Mouse (Mus musculus): ENCODE data around the gene Flt4. TPM values are rescaled to one million over a fixed set of nuclear protein-coding genes. Genes with fewer than 3 reads are reported as not detected.

Flt4 gene
- polyA plus RNA-seq, 1 experiment from 2014 or later: 3.6 TPM

DNA sequence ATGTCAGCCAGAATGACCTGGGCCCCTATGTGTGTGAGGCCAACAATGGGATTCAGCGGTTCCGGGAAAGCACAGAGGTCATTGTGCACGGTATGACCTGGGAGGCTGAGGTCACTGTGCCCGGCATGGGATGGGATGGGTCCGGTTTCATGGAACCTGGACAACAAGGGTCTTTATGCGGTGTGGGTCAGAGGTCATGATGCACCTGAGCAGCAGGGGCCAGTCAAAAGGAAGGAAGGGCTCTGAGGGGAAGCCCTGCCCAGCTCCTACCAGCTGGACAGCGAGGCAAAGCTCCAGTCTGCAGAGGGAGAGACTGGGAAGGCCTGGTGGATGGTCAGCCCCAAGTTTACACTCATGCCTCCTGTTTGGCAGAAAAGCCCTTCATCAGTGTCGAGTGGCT is 17.7 kb downstream of the Flt4 start:
- Histone ChIP-seq H3K9ac (replicated peaks; ENCODE audit: low read length) (no peak overlapping the region), H3K4me1 (ENCODE audit: control insufficient read depth, insufficient read depth, low read length) (no peaks in the 10 kb centered on the region), H3K9me3 (replicated peaks; ENCODE audit: control insufficient read depth, low read length) (no peaks in the 10 kb centered on the region), H3K27me3 (ENCODE audit: control insufficient read depth, insufficient read depth, low read length) (no peaks in the 10 kb centered on the region), H3K27ac (replicated peaks; ENCODE audit: low read depth, low read length) (no peak overlapping the region), H3K36me3 (replicated peaks; ENCODE audit: control insufficient read depth, insufficient read depth, low read depth, low read length) (no peaks in the 10 kb centered on the region), H3K4me2 (ENCODE audit: low read depth, low read length) (no peak overlapping the region), H3K4me3 (ENCODE audit: low read depth, low read length) (no peak overlapping the region)
- WGBS: 53% methylated on average over 8 of the region's 8 CpGs
- ATAC-seq (replicated peaks; ENCODE audit: insufficient number of reproducible peaks, low FRiP score, low TSS enrichment, low read depth): no peak
- no peak for DNase-seq (ENCODE audit: low spot score)

GRCm38 (mm10) chr11:49631154-49631553 is 22.1 kb downstream of the Flt4 start:
- Histone ChIP-seq H3K4me1 (ENCODE audit: control insufficient read depth, insufficient read depth, low read length) (no peaks in the 10 kb centered on the region), H3K4me2 (ENCODE audit: low read depth, low read length) (no peak overlapping the region), H3K27me3 (ENCODE audit: control insufficient read depth, insufficient read depth, low read length) (peaks cover 27% of the 10 kb centered on the region), H3K9me3 (replicated peaks; ENCODE audit: control insufficient read depth, low read length) (no peaks in the 10 kb centered on the region), H3K4me3 (ENCODE audit: low read depth, low read length) (no peak overlapping the region), H3K9ac (replicated peaks; ENCODE audit: low read length) (no peak overlapping the region), H3K27ac (replicated peaks; ENCODE audit: low read depth, low read length) (no peak overlapping the region), H3K36me3 (replicated peaks; ENCODE audit: control insufficient read depth, insufficient read depth, low read depth, low read length) (no peaks in the 10 kb centered on the region)
- no peak for ATAC-seq (replicated peaks; ENCODE audit: insufficient number of reproducible peaks, low FRiP score, low TSS enrichment, low read depth)
- DNase-seq (ENCODE audit: low spot score): no peak
- WGBS: 39% methylated on average over 3 of the region's 3 CpGs

DNA sequence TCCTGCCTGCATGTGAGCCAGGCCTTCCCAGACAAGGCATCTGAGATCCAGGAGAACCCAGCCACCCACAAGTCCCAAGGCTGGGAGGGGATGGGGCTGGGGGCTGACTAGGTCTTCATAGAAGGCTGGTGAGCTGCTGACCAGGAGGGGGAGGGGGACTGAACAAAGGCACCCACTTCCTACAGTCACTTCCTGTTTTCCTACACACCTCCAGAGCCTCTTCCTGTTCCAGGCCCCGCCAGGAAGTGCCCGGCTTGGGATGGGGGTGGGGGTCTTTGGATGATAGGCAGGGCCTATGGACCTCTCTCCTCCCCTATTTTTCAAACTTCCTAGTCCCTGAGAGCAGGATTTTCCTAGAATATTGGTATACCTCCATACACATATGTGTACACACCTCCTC is 23.2 kb downstream of the Flt4 start:
- no peaks in the 10 kb centered on the region for H3K9me3 ChIP-seq (replicated peaks; ENCODE audit: control insufficient read depth, low read length)
- no peaks in the 10 kb centered on the region for H3K4me1 ChIP-seq (ENCODE audit: control insufficient read depth, insufficient read depth, low read length)
- DNase-seq (ENCODE audit: low spot score) (no peak), ATAC-seq (replicated peaks; ENCODE audit: insufficient number of reproducible peaks, low FRiP score, low TSS enrichment, low read depth) (no peak)
- no peak overlapping the region for H3K27ac ChIP-seq (replicated peaks; ENCODE audit: low read depth, low read length)
- no peak overlapping the region for H3K4me2 ChIP-seq (ENCODE audit: low read depth, low read length)
- H3K27me3 ChIP-seq (ENCODE audit: control insufficient read depth, insufficient read depth, low read length): peaks cover 36% of the 10 kb centered on the region
- H3K9ac ChIP-seq (replicated peaks; ENCODE audit: low read length): no peak overlapping the region
- no peaks in the 10 kb centered on the region for H3K36me3 ChIP-seq (replicated peaks; ENCODE audit: control insufficient read depth, insufficient read depth, low read depth, low read length)
- 68% methylated on average over 2 of the region's 2 CpGs for WGBS
- H3K4me3 ChIP-seq (ENCODE audit: low read depth, low read length): no peak overlapping the region

DNA sequence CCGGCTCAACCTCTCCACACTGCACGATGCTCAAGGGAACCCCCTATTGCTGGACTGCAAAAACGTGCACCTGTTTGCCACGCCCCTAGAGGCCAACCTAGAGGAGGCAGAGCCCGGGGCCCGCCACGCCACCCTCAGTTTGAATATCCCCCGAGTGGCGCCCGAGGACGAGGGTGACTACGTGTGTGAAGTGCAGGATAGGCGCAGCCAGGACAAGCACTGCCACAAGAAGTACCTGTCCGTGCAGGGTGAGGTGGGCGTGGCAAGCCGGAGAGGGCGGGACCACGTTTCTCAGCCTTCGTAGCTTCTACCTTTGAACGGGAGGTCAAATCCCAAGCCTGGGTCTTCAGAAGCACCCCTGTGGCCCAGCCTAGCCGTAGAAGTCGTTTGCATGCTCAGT is 25.0 kb downstream of the Flt4 start:
- ATAC-seq (replicated peaks; ENCODE audit: insufficient number of reproducible peaks, low FRiP score, low TSS enrichment, low read depth) (no peak), DNase-seq (ENCODE audit: low spot score) (no peak)
- Histone ChIP-seq H3K4me2 (ENCODE audit: low read depth, low read length) (peak overlapping the region; percentile 21; the same call in 1 of the 2 replicates), H3K36me3 (replicated peaks; ENCODE audit: control insufficient read depth, insufficient read depth, low read depth, low read length) (no peaks in the 10 kb centered on the region), H3K9me3 (replicated peaks; ENCODE audit: control insufficient read depth, low read length) (no peaks in the 10 kb centered on the region), H3K9ac (replicated peaks; ENCODE audit: low read length) (no peak overlapping the region), H3K27ac (replicated peaks; ENCODE audit: low read depth, low read length) (no peak overlapping the region), H3K27me3 (ENCODE audit: control insufficient read depth, insufficient read depth, low read length) (peaks cover 41% of the 10 kb centered on the region), H3K4me1 (ENCODE audit: control insufficient read depth, insufficient read depth, low read length) (no peaks in the 10 kb centered on the region), H3K4me3 (ENCODE audit: low read depth, low read length) (0 out of 2 replicates have a peak overlapping the region, but pooled peaks have one; percentile 6)
- 5% methylated on average over 22 of the region's 22 CpGs for WGBS

DNA sequence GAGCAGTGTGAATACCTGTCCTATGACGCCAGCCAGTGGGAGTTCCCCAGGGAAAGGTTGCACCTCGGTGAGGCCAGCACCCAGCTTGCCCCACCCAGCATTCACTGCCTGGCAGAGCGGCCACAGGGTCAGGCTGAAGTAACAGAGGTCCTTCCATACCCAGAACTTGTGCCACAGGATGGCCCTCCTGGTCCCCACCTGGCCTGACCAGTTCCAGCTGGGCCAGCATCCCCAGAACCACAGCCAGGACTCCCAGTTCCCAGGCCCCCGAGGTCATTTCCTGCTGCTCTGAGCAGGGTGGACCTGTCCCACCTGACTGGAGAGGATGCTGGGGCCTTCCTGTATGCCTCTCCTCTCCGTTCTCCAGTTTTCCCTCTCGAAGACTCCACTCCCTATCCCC is 26.6 kb downstream of the Flt4 start:
- no peak overlapping the region for H3K4me3 ChIP-seq (ENCODE audit: low read depth, low read length)
- H3K36me3 ChIP-seq (replicated peaks; ENCODE audit: control insufficient read depth, insufficient read depth, low read depth, low read length): no peaks in the 10 kb centered on the region
- no peaks in the 10 kb centered on the region for H3K4me1 ChIP-seq (ENCODE audit: control insufficient read depth, insufficient read depth, low read length)
- WGBS: 66% methylated on average over 6 of the region's 6 CpGs
- H3K27me3 ChIP-seq (ENCODE audit: control insufficient read depth, insufficient read depth, low read length): peaks cover 41% of the 10 kb centered on the region
- no peaks in the 10 kb centered on the region for H3K9me3 ChIP-seq (replicated peaks; ENCODE audit: control insufficient read depth, low read length)
- no peak for ATAC-seq (replicated peaks; ENCODE audit: insufficient number of reproducible peaks, low FRiP score, low TSS enrichment, low read depth)
- no peak overlapping the region for H3K4me2 ChIP-seq (ENCODE audit: low read depth, low read length)
- H3K27ac ChIP-seq (replicated peaks; ENCODE audit: low read depth, low read length): no peak overlapping the region
- no peak for DNase-seq (ENCODE audit: low spot score)
- H3K9ac ChIP-seq (replicated peaks; ENCODE audit: low read length): no peak overlapping the region

DNA sequence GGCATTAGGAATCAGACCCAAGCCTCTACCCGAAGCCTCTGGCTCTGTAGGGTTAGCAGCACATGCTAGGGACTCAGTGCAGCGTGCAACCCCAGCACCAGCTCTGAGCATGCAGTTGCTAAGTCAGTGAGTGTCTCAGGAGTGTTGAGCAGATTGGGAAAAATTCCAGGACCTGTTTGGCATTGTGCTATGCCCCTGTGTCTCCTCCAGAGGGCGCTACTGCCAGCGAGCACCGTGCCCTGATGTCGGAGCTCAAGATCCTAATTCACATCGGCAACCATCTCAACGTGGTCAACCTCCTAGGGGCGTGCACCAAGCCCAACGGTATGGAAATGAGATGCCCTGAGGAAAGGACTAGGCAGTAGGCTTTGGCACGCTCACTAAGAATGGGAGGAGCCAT is 27.4 kb downstream of the Flt4 start:
- Histone ChIP-seq H3K36me3 (replicated peaks; ENCODE audit: control insufficient read depth, insufficient read depth, low read depth, low read length) (no peaks in the 10 kb centered on the region), H3K4me3 (ENCODE audit: low read depth, low read length) (no peak overlapping the region), H3K9me3 (replicated peaks; ENCODE audit: control insufficient read depth, low read length) (no peaks in the 10 kb centered on the region), H3K4me2 (ENCODE audit: low read depth, low read length) (no peak overlapping the region; the same call in 1 of the 2 replicates), H3K9ac (replicated peaks; ENCODE audit: low read length) (no peak overlapping the region), H3K27ac (replicated peaks; ENCODE audit: low read depth, low read length) (no peak overlapping the region), H3K27me3 (ENCODE audit: control insufficient read depth, insufficient read depth, low read length) (peaks cover 41% of the 10 kb centered on the region), H3K4me1 (ENCODE audit: control insufficient read depth, insufficient read depth, low read length) (no peaks in the 10 kb centered on the region)
- ATAC-seq (replicated peaks; ENCODE audit: insufficient number of reproducible peaks, low FRiP score, low TSS enrichment, low read depth): no peak
- DNase-seq (ENCODE audit: low spot score): no peak
- 4% methylated on average over 11 of the region's 11 CpGs for WGBS

- no peaks in the 10 kb centered on the region for H3K36me3 ChIP-seq (replicated peaks; ENCODE audit: control insufficient read depth, insufficient read depth, low read depth, low read length)
- WGBS: 64% methylated on average over 8 of the region's 8 CpGs
- no peak overlapping the region for H3K9ac ChIP-seq (replicated peaks; ENCODE audit: low read length)
- no peak for ATAC-seq (replicated peaks; ENCODE audit: insufficient number of reproducible peaks, low FRiP score, low TSS enrichment, low read depth)
- H3K4me3 ChIP-seq (ENCODE audit: low read depth, low read length): no peak overlapping the region
- no peaks in the 10 kb centered on the region for H3K9me3 ChIP-seq (replicated peaks; ENCODE audit: control insufficient read depth, low read length)
- no peak overlapping the region for H3K27ac ChIP-seq (replicated peaks; ENCODE audit: low read depth, low read length)
- no peak overlapping the region for H3K4me2 ChIP-seq (ENCODE audit: low read depth, low read length)
- DNase-seq (ENCODE audit: low spot score): no peak
- no peaks in the 10 kb centered on the region for H3K4me1 ChIP-seq (ENCODE audit: control insufficient read depth, insufficient read depth, low read length)
- H3K27me3 ChIP-seq (ENCODE audit: control insufficient read depth, insufficient read depth, low read length): no peaks in the 10 kb centered on the region
These were observed 36.6 kb downstream of the Flt4 start for GRCm38 (mm10) chr11:49645677-49646076.

DNA sequence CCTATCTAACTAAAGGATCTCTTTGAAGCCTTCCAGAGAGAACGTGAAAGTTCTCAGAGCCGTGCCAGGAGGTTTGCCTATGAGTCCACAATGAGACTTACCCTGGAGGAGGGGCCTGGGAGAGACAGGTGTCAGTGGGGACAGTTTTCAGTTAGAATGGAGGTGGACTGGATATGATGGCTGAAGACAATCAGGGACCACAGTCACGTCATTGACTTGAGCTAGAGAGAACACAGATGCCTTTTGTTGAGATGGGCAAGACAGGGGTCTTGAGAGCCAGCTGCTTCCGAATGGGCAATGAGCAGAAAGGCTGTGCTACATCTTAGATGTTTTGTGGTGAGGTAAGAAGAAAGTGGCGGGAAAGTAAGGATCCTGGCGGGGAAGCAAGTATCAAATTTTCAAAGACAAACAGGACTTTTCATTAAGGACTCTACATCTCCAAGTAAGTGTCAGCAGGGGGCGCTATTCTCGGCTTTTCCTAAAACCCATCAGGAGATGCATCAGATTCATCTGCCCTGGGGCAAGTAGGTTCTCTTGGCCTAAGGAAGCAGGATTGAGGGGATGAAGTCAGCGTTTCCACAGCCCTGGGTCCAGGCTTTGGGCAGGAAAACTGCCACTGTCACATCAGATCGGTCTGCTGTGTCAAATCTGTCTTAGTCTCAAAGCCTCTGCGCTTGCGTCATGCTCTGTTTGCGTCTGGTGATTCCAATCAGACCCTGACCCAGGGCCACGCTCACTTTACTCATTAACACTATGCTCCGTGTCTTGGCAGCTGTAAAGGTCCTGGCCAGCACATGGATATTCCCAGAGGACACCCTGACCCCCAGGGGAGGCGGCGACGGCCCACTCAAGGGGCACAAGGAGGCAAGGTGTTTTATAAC is 41.3 kb downstream of the Flt4 start:
- Histone ChIP-seq H3K9ac (replicated peaks; ENCODE audit: low read length) (no peak overlapping the region), H3K27me3 (ENCODE audit: control insufficient read depth, insufficient read depth, low read length) (no peaks in the 10 kb centered on the region), H3K9me3 (replicated peaks; ENCODE audit: control insufficient read depth, low read length) (no peaks in the 10 kb centered on the region), H3K4me3 (ENCODE audit: low read depth, low read length) (no peak overlapping the region), H3K4me2 (ENCODE audit: low read depth, low read length) (no peak overlapping the region), H3K4me1 (ENCODE audit: control insufficient read depth, insufficient read depth, low read length) (no peaks in the 10 kb centered on the region), H3K27ac (replicated peaks; ENCODE audit: low read depth, low read length) (no peak overlapping the region), H3K36me3 (replicated peaks; ENCODE audit: control insufficient read depth, insufficient read depth, low read depth, low read length) (no peaks in the 10 kb centered on the region)
- 50% methylated on average over 18 of the region's 18 CpGs for WGBS
- ATAC-seq (replicated peaks; ENCODE audit: insufficient number of reproducible peaks, low FRiP score, low TSS enrichment, low read depth): no peak
- peak; percentile 75 for DNase-seq (ENCODE audit: low spot score)
